Mouse (Mus musculus) limb, embryonic 12.5 days (tissue): Measurements from ENCODE around the gene Nkx2-2. TPM values are rescaled to one million over a fixed set of nuclear protein-coding genes. Genes with fewer than 3 reads are reported as not detected.
"Not testable (repeated sequence)": the region's sequence is repeated elsewhere in the genome, so short reads cannot be mapped to it uniquely, and the experiment has no call there.

Source experiments
- ATAC-seq: fragments of 200-750 bp; cut with Nextera tagmentation; 2 replicates; pipeline ENCODE4 v1.8.0; 2017; ENCODE audit warnings: low read depth, moderate TSS enrichment; ENCODE audit not compliant: insufficient number of reproducible peaks, insufficient read depth, low FRiP score, low TSS enrichment
- H3K27ac ChIP-seq: fragments of 300-500 bp; sonication (generic); 2 replicates; pipeline ENCODE4 v1.5.1; 2016; ENCODE audit warnings: mild to moderate bottlenecking, moderate library complexity
- H3K27me3 ChIP-seq: fragments of 300-500 bp; sonication (generic); 2 replicates; pipeline ENCODE4 v1.6.1; 2016; ENCODE audit warnings: mild to moderate bottlenecking, moderate library complexity
- H3K36me3 ChIP-seq: fragments of 300-500 bp; sonication (generic); 2 replicates; pipeline ENCODE4 v1.6.1; 2016; ENCODE audit warnings: mild to moderate bottlenecking, moderate library complexity
- H3K4me1 ChIP-seq: fragments of 300-500 bp; sonication (generic); replicated peaks from 2 replicates; pipeline ENCODE4 v1.6.1; 2016
- H3K4me2 ChIP-seq: fragments of 300-500 bp; sonication (generic); 2 replicates; pipeline ENCODE4 v1.6.1; 2016; ENCODE audit warnings: mild to moderate bottlenecking, moderate library complexity
- H3K4me3 ChIP-seq: fragments of 300-500 bp; sonication (generic); replicated peaks from 2 replicates; pipeline ENCODE4 v1.5.1; 2016; ENCODE audit warnings: mild to moderate bottlenecking
- H3K9ac ChIP-seq: fragments of 300-500 bp; sonication (generic); replicated peaks from 2 replicates; pipeline ENCODE4 v1.6.1; 2016; ENCODE audit warnings: mild to moderate bottlenecking, moderate library complexity
- H3K9me3 ChIP-seq: fragments of 300-500 bp; sonication (generic); 2 replicates; pipeline ENCODE4 v1.6.1; 2016; ENCODE audit warnings: mild to moderate bottlenecking, moderate library complexity
- WGBS: fragments of 180-500 bp; shearing (Covaris S2); methylation state at CpG from one replicate; pipeline ENCODE4 v1.1.7; 2016; 5-methylcytosine and 5-hydroxymethylcytosine counted together
- polyA plus RNA-seq: library from polyadenylated mRNA; unstranded; fragments of >200 nt; fragmentation: Nextera tagmentation; extraction: Ambion mirVana; gene quantifications from 2 replicates; pipeline ENCODE4 v1.2.1, GENCODE M21; 2016

Nkx2-2 gene
- polyA plus RNA-seq, 1 experiment from 2014 or later = not detected

- no peaks in the 10 kb centered on the region for H3K9me3 ChIP-seq
- peak overlapping the region; percentile 34 for H3K4me3 ChIP-seq
- ATAC-seq = peak; percentile 58; the same call in 1 of the 2 replicates
- peak overlapping the region; percentile 56 for H3K4me2 ChIP-seq
- H3K36me3 ChIP-seq = no peaks in the 10 kb centered on the region
- H3K4me1 ChIP-seq = no peaks in the 10 kb centered on the region; the same call in 1 of the 2 replicates
- no peak overlapping the region; the same call in none of the 2 replicates for H3K9ac ChIP-seq
- 2% methylated on average over 39 of the region's 39 CpGs for WGBS
- peaks cover 91% of the 10 kb centered on the region for H3K27me3 ChIP-seq
- no peak overlapping the region for H3K27ac ChIP-seq
These were observed 15.7 kb downstream of the Nkx2-2 start for GRCm38 (mm10) chr2:147178091-147179059.

- peak overlapping the region; percentile 56 for H3K4me2 ChIP-seq
- ATAC-seq = no peak
These were observed 16.4 kb downstream of the Nkx2-2 start for GRCm38 (mm10) chr2:147177672-147178071.

GRCm38 (mm10) chr2:147175296-147175695 lies 18.7 kb downstream of the Nkx2-2 start:
- no peak for ATAC-seq
- peaks cover 61% of the 10 kb centered on the region for H3K27me3 ChIP-seq
- no peak overlapping the region for H3K9ac ChIP-seq
- H3K27ac ChIP-seq = no peak overlapping the region
- H3K36me3 ChIP-seq = no peaks in the 10 kb centered on the region
- H3K4me3 ChIP-seq = no peak overlapping the region
- no peaks in the 10 kb centered on the region; the same call in 1 of the 2 replicates for H3K4me1 ChIP-seq
- H3K9me3 ChIP-seq = no peaks in the 10 kb centered on the region
- WGBS = 86% methylated on average over 11 of the region's 11 CpGs
- no peak overlapping the region for H3K4me2 ChIP-seq

More at GRCm38 (mm10) chr2:147177672-147178071, 16.4 kb downstream of the Nkx2-2 start:
- H3K4me3 ChIP-seq = peak overlapping the region; percentile 34
- H3K36me3 ChIP-seq = no peaks in the 10 kb centered on the region
- no peaks in the 10 kb centered on the region for H3K9me3 ChIP-seq
- no peak overlapping the region; the same call in 1 of the 2 replicates for H3K9ac ChIP-seq
- no peak overlapping the region for H3K27ac ChIP-seq
- H3K27me3 ChIP-seq = peaks cover 84% of the 10 kb centered on the region
- 7% methylated on average over 10 of the region's 10 CpGs for WGBS
- H3K4me1 ChIP-seq = no peaks in the 10 kb centered on the region; the same call in 1 of the 2 replicates

DNA sequence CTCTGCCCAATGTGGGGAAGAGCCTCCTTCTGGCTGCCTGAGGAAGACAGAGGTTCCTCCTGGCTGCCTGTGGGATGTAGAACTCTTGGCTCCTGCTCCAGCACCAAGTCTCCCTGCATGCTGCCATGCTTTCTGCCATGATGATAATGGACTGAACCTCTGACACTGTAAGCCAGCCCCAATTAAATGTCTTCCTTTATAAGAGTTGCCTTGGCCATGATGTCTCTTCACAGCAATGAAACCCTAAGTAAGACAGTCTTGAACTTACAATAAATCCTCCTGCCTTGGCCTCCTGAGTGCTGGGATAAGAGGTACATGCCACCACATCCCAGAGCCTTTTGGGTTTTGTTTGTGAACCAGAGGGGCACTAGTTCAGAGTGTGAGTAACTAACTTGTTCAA lies 20.3 kb downstream of the Nkx2-2 start:
- peaks cover 45% of the 10 kb centered on the region for H3K27me3 ChIP-seq
- no peak overlapping the region for H3K4me2 ChIP-seq
- no peaks in the 10 kb centered on the region; the same call in 1 of the 2 replicates for H3K4me1 ChIP-seq
- H3K4me3 ChIP-seq = no peak overlapping the region
- ATAC-seq = no peak
- H3K9ac ChIP-seq = no peak overlapping the region
- no peaks in the 10 kb centered on the region for H3K36me3 ChIP-seq
- H3K9me3 ChIP-seq = no peaks in the 10 kb centered on the region
- H3K27ac ChIP-seq = no peak overlapping the region

DNA sequence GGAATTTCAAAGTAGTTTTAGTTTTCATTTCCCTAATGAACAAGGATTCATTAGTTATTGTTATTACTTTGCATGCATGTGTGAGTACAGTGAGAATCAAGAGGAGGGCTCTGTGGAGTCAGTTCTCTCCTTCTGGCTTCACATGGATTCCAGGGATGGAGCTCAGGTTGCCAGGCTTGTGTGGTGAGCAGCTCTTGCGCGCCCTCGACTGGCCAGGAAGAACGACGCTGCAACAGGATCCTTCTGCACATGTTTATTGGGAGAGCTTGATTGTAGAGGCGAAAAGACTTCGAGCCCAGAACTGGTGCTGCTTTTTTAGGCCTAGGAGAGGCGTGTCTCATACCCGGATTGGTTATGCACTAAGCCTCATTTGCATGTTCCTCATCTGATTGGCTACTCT lies 23.5 kb downstream of the Nkx2-2 start:
- ATAC-seq = not testable (repeated sequence)

GRCm38 (mm10) chr2:147165863-147166262 lies 28.2 kb downstream of the Nkx2-2 start:
- H3K27me3 ChIP-seq = peaks cover 5% of the 10 kb centered on the region
- no peaks in the 10 kb centered on the region for H3K4me1 ChIP-seq
- H3K4me2 ChIP-seq = no peak overlapping the region
- ATAC-seq = no peak
- 82% methylated on average over 1 of the region's 1 CpGs for WGBS
- no peak overlapping the region for H3K9ac ChIP-seq
- H3K4me3 ChIP-seq = no peak overlapping the region
- no peaks in the 10 kb centered on the region for H3K9me3 ChIP-seq
- no peaks in the 10 kb centered on the region for H3K36me3 ChIP-seq
- no peak overlapping the region for H3K27ac ChIP-seq

More for the DNA sequence above, 23.5 kb downstream of the Nkx2-2 start:
- not testable (repeated sequence) for H3K4me2 ChIP-seq, H3K4me1 ChIP-seq, H3K36me3 ChIP-seq, H3K4me3 ChIP-seq, H3K9me3 ChIP-seq, H3K27ac ChIP-seq, H3K9ac ChIP-seq
- H3K27me3 ChIP-seq = peaks cover 25% of the 10 kb centered on the region
- 81% methylated on average over 9 of the region's 9 CpGs for WGBS

- no peak overlapping the region for H3K27ac ChIP-seq
- ATAC-seq = no peak
- H3K9me3 ChIP-seq = no peaks in the 10 kb centered on the region
- no peaks in the 10 kb centered on the region for H3K4me1 ChIP-seq
- H3K36me3 ChIP-seq = no peaks in the 10 kb centered on the region
- 88% methylated on average over 3 of the region's 3 CpGs for WGBS
- no peak overlapping the region for H3K4me3 ChIP-seq
- H3K9ac ChIP-seq = no peak overlapping the region
- no peak overlapping the region for H3K4me2 ChIP-seq
- peaks cover 5% of the 10 kb centered on the region for H3K27me3 ChIP-seq
These were observed 28.7 kb downstream of the Nkx2-2 start for GRCm38 (mm10) chr2:147165376-147165775.

DNA sequence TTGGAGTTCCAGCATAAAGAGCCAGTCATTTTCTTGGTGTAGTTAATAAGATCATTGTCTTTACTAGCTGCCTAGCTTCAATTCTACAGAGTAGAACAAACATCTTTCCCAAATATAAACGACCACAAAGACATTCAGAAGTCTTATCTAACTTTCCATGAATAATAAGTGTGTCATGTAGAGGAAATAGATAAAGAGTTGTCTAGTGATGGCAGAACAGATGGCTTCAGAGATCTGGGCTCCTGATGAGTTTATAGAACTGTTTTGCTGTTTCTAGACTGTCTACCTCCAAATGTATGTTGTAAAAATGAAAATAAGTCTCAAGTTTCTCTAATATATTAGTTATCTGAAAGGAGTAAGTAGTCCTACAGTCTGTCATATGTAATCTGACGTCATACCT lies 41.5 kb downstream of the Nkx2-2 start:
- H3K4me2 ChIP-seq = no peak overlapping the region
- ATAC-seq = no peak
- H3K4me1 ChIP-seq = no peaks in the 10 kb centered on the region
- no peak overlapping the region for H3K4me3 ChIP-seq
- no peaks in the 10 kb centered on the region for H3K36me3 ChIP-seq
- no peaks in the 10 kb centered on the region for H3K9me3 ChIP-seq
- no peak overlapping the region for H3K27ac ChIP-seq
- no peak overlapping the region for H3K9ac ChIP-seq
- 73% methylated on average over 2 of the region's 2 CpGs for WGBS
- no peaks in the 10 kb centered on the region for H3K27me3 ChIP-seq

Other genes starting within 250 kb of the Nkx2-2 start
- gene Xrn2, start 181.2 kb downstream of the Nkx2-2 start, polyA plus RNA-seq = 93.4 and 95.3 TPM in 2 replicates
- not detected in 2 replicates for gene Nkx2-4, start 108.8 kb downstream of the Nkx2-2 start, polyA plus RNA-seq
- 0.76 and 1.9 TPM in 2 replicates for gene Pax1, start 167.7 kb upstream of the Nkx2-2 start, polyA plus RNA-seq